Mouse (Mus musculus) cortical plate, adult 2 months (tissue): ENCODE measurements around the gene Sap30l.

Experiments used
- CTCF ChIP-seq: fragments of 200-500 bp; IDR thresholded peaks from 2 replicates; pipeline ENCODE4 v1.5.1; 2011; ENCODE audit warnings: mild to moderate bottlenecking, control low read depth, low read length; ENCODE audit not compliant: insufficient read depth; ENCODE audit errors: extremely low read depth
- POLR2A ChIP-seq: fragments of 200-500 bp; IDR thresholded peaks from 2 replicates; pipeline ENCODE4 v1.6.1; 2011; ENCODE audit warnings: mild to moderate bottlenecking, low read length, control low read depth; ENCODE audit not compliant: insufficient read depth; ENCODE audit errors: extremely low read depth

GRCm38 (mm10) chr11:57797828-57798227, 3.6 kb upstream of the Sap30l start:
- TF ChIP-seq CTCF, result no peak
- no peak for TF ChIP-seq POLR2A
